Mouse (Mus musculus) erythroblast, embryonic 14.5 days (primary cell): ENCODE results near the gene Adam12. TPM values are rescaled to one million over a fixed set of nuclear protein-coding genes. Genes with fewer than 3 reads are reported as not detected.

ENCODE experiments used
- H3K27me3 ChIP-seq: 2 replicates; pipeline ENCODE4 v1.6.1; 2012; ENCODE audit warnings: inconsistent platforms; ENCODE audit not compliant: control insufficient read depth
- H3K36me3 ChIP-seq: 2 replicates; pipeline ENCODE4 v1.6.1; 2012; ENCODE audit warnings: mild to moderate bottlenecking, inconsistent platforms; ENCODE audit not compliant: control insufficient read depth
- H3K4me1 ChIP-seq: 2 replicates; pipeline ENCODE4 v1.6.1; 2012; ENCODE audit warnings: inconsistent platforms; ENCODE audit not compliant: control insufficient read depth
- H3K4me3 ChIP-seq: replicated peaks from 2 replicates; pipeline ENCODE3; 2012; ENCODE audit warnings: moderate library complexity, mild to moderate bottlenecking, inconsistent platforms
- H3K9me3 ChIP-seq: 2 replicates; pipeline ENCODE4 v1.6.1; 2012; ENCODE audit warnings: low read length, inconsistent platforms, mixed read lengths; ENCODE audit not compliant: control insufficient read depth
- GATA1 ChIP-seq: IDR thresholded peaks from 2 replicates; pipeline ENCODE4 v1.6.1; 2012; ENCODE audit warnings: low read length, inconsistent platforms, mixed read lengths
- TAL1 ChIP-seq: IDR thresholded peaks from 3 replicates; pipeline ENCODE4 v1.6.1; 2012; ENCODE audit warnings: low read length, inconsistent platforms, mixed read lengths
- polyA plus RNA-seq: library from polyadenylated mRNA; stranded (reverse); fragments of >175 nt; gene quantifications from 2 replicates; pipeline ENCODE4 v1.2.3, GENCODE M21; 2012

The Adam12 gene
- polyA plus RNA-seq, 1 experiment: 0.01 TPM

GRCm38 (mm10) chr7:134139291-134139949, 92.5 kb downstream of the Adam12 start:
- Histone ChIP-seq H3K36me3 (no peaks in the 10 kb centered on the region), H3K27me3 (no peaks in the 10 kb centered on the region), H3K4me1 (no peaks in the 10 kb centered on the region), H3K9me3 (no peaks in the 10 kb centered on the region), H3K4me3 (no peak overlapping the region)
- no peak for TF ChIP-seq GATA1
- TF ChIP-seq TAL1: no peak

DNA sequence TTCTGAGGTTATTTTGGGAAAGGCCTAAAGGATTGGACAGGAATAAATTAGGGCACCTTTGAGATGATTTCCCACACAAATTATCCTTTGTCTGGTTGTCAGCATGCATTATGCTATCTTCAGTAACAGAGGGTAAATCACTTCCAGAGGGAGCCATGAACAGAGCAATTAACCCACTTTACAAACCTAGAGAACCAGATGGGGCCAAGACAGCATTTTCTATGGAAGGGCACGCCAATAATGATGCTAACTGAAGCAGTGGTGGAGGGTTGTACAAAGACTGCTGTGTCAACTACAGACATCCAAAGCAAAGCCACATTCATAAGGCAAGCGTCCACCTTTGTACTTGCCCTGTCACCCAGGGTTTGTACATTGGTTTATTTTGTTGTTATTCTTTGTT, 99.6 kb downstream of the Adam12 start:
- H3K36me3 ChIP-seq: no peaks in the 10 kb centered on the region
- no peaks in the 10 kb centered on the region for H3K9me3 ChIP-seq
- TF ChIP-seq GATA1: no peak
- TF ChIP-seq TAL1: no peak
- H3K27me3 ChIP-seq: no peaks in the 10 kb centered on the region
- no peak overlapping the region for H3K4me3 ChIP-seq
- H3K4me1 ChIP-seq: no peaks in the 10 kb centered on the region

GRCm38 (mm10) chr7:134128087-134128522, 103.8 kb downstream of the Adam12 start:
- TF ChIP-seq TAL1: no peak
- TF ChIP-seq GATA1: no peak
- no peaks in the 10 kb centered on the region for H3K4me1 ChIP-seq
- no peak overlapping the region for H3K4me3 ChIP-seq
- H3K27me3 ChIP-seq: no peaks in the 10 kb centered on the region
- H3K9me3 ChIP-seq: no peaks in the 10 kb centered on the region
- H3K36me3 ChIP-seq: no peaks in the 10 kb centered on the region

DNA sequence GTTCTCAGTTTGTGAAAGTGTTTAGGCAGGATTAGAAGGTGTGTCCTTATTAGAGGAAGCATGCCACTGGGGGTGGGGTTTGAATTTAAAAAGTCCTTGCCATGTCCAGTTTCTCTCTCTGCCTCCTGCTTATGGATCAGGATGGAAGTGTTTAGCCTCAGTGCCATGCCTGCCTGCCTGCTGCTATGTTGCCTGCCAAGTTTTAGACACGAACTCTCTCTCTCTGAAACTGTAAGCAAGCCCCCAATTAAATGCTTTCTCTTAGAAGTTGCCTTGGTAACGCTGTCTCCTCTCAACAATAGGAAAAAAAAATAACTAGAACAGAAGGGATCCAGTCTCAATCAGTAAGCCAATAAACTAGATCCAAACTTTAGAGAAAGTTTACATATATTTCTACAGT, 110.5 kb downstream of the Adam12 start:
- no peak for TF ChIP-seq TAL1
- TF ChIP-seq GATA1: no peak
- no peaks in the 10 kb centered on the region for H3K4me1 ChIP-seq
- no peaks in the 10 kb centered on the region for H3K27me3 ChIP-seq
- H3K4me3 ChIP-seq: no peak overlapping the region
- no peaks in the 10 kb centered on the region for H3K9me3 ChIP-seq
- no peaks in the 10 kb centered on the region for H3K36me3 ChIP-seq

GRCm38 (mm10) chr7:134115438-134115837, 116.5 kb downstream of the Adam12 start:
- H3K27me3 ChIP-seq: no peaks in the 10 kb centered on the region

GRCm38 (mm10) chr7:134114311-134115188, 117.4 kb downstream of the Adam12 start:
- Histone ChIP-seq H3K36me3 (no peaks in the 10 kb centered on the region), H3K9me3 (no peaks in the 10 kb centered on the region), H3K4me1 (no peaks in the 10 kb centered on the region), H3K27me3 (no peaks in the 10 kb centered on the region), H3K4me3 (no peak overlapping the region)
- TF ChIP-seq GATA1: no peak
- TF ChIP-seq TAL1: no peak

More at GRCm38 (mm10) chr7:134115438-134115837, 116.5 kb downstream of the Adam12 start:
- no peaks in the 10 kb centered on the region for H3K36me3 ChIP-seq
- no peaks in the 10 kb centered on the region for H3K4me1 ChIP-seq
- no peak overlapping the region for H3K4me3 ChIP-seq
- TF ChIP-seq GATA1 (no peak), TAL1 (no peak)
- no peaks in the 10 kb centered on the region for H3K9me3 ChIP-seq

- no peaks in the 10 kb centered on the region for H3K9me3 ChIP-seq
Observed at GRCm38 (mm10) chr7:134113829-134114228, 118.1 kb downstream of the Adam12 start.

DNA sequence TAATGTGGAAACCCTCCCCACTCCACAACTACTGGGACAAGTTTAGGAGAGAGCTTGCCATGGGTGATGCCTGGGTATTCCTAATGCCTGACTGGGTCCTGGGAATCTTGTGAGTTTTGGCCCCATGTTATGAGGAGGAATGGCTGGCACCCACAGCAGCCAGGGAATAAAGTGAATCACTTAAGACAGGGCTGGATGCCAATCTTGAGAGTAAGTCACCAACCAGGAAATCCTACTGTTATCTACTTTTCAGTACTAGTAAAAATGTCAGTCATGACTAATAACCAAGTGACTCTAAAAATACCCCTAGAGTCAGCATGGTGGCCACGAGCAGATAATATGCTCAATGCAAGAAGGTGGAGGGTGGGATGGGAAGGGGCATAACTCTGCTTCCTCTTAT, 121.8 kb downstream of the Adam12 start:
- no peaks in the 10 kb centered on the region for H3K9me3 ChIP-seq
- H3K36me3 ChIP-seq: no peaks in the 10 kb centered on the region
- no peaks in the 10 kb centered on the region for H3K4me1 ChIP-seq
- H3K4me3 ChIP-seq: no peak overlapping the region
- no peak for TF ChIP-seq TAL1
- no peak for TF ChIP-seq GATA1
- H3K27me3 ChIP-seq: no peaks in the 10 kb centered on the region

More at GRCm38 (mm10) chr7:134113829-134114228, 118.1 kb downstream of the Adam12 start:
- Histone ChIP-seq H3K27me3 (no peaks in the 10 kb centered on the region), H3K4me3 (no peak overlapping the region), H3K36me3 (no peaks in the 10 kb centered on the region), H3K4me1 (no peaks in the 10 kb centered on the region)
- TF ChIP-seq GATA1: no peak
- TF ChIP-seq TAL1: no peak

DNA sequence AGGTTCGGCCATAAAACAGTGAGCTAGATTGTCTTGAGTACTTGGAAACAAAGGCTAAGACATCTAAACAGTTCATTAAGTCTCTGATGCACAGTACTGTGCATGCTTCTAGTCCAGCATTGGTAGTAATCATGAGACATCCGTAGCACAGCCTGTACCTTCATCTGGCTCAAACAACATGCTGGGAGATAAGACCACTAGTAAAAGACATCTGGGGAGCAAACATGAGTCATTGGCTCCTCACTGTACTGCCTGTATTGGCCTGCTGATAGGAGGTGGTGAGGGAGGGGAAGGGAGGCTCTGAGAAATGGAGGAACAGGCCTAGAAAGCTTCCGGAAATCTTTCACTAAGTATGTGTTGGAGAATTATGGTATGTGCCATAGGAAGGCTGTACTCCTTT, 124.1 kb downstream of the Adam12 start:
- Histone ChIP-seq H3K9me3 (no peaks in the 10 kb centered on the region), H3K4me3 (no peak overlapping the region), H3K4me1 (no peaks in the 10 kb centered on the region), H3K27me3 (no peaks in the 10 kb centered on the region), H3K36me3 (no peaks in the 10 kb centered on the region)
- TF ChIP-seq GATA1 (no peak), TAL1 (no peak)
